Mouse (Mus musculus): ENCODE results near the gene Fry.

Fry gene

GRCm38 (mm10) chr5:150176251-150177015 lies 58.0 kb downstream of the Fry start:
- DNase-seq = peak in 1 of 2 experiments; percentile 14

DNA sequence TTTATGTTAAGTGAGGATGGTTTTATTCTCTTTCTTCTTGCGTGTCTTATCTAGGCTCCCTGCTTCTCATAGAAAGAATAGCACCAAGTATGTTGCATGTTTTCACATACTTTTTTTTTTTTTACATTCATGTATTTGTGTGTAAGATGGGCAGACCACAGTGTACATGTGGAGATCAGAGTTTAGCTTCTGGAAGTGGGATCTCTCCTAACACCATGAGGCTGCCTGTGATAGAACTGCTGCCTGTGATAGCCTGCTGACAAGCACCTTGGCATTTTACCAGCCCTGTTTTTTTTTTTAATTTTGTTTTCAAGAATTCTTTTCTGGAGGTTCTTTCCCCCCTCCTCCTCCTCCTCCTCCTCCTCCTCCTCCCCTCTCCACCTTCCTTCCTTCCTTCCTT lies 59.3 kb downstream of the Fry start:
- DNase-seq = no peak

- peak in 1 of 2 experiments; percentile 14 for DNase-seq
Measured at GRCm38 (mm10) chr5:150178194-150178801, 59.9 kb downstream of the Fry start.

DNA sequence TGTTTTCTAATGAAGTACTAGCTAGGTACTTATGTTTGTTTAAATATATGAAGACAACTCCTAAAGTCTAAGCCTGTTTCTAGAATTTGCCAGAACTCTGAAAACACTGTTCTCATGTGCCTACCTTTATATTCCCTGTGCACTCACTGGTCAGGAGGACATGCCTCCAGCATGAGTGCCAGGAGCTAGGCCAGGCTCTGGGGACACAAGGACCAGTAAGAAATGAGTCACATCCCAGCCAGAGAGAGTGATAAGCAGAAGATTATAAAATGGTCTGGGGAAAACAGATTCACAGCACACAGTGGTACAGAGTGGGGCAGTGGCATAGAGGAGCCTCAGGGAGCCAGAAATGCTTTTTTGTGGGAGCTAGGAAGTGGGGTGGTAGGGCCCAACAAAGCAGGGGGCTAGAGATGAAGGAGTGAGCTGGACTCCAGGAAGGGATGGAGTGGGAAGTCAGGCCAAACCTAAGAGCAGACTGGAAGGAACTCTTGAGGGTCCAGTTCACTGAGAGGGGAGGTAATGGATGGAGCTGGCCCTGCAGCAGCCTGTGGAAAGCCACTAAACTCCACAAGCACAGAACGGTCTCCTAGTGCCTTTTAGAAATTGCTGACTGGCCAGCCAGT lies 62.7 kb downstream of the Fry start:
- no peak for DNase-seq

- DNase-seq = no peak
Measured at GRCm38 (mm10) chr5:150184959-150185358, 66.5 kb downstream of the Fry start.

DNA sequence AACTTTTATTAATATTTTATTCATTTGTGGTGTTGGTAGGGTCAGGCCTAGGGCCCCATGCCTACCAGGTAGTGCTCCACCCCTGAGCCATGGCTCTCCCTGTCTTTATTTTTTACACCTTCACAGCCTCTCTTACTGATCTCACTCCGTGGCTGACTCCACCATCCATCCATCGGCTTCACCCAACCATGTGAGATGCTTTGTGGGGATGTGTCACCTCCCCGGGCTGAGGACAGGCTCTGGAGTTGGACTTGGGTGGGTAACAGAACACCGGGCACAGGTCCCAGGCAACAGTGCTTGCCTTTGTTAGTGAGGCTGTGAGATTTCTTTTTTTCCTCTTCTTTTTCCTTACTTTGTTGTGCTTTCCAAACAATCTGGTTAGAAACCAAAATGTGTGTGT lies 67.7 kb downstream of the Fry start:
- DNase-seq = no peak

DNA sequence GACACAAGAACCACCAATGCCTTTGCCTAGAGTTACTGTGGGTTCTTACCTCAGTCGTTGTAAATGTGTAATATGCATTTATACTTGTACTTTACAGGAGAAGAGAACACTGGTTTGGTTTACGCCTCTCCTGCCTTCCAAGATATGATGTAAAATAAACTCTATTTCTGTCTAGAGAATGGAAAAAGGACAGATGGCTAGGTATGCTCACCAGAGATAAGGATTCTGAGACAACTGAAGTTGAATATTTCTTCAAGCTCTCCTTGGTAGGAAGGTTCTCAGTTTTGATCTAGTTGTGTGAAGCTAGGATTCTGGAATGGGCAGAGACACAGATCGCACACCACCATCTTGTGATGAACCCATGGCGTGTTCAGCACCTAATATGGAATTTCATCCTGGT lies 68.2 kb downstream of the Fry start:
- DNase-seq = no peak

GRCm38 (mm10) chr5:150188031-150188430 lies 69.6 kb downstream of the Fry start:
- DNase-seq = no peak

DNA sequence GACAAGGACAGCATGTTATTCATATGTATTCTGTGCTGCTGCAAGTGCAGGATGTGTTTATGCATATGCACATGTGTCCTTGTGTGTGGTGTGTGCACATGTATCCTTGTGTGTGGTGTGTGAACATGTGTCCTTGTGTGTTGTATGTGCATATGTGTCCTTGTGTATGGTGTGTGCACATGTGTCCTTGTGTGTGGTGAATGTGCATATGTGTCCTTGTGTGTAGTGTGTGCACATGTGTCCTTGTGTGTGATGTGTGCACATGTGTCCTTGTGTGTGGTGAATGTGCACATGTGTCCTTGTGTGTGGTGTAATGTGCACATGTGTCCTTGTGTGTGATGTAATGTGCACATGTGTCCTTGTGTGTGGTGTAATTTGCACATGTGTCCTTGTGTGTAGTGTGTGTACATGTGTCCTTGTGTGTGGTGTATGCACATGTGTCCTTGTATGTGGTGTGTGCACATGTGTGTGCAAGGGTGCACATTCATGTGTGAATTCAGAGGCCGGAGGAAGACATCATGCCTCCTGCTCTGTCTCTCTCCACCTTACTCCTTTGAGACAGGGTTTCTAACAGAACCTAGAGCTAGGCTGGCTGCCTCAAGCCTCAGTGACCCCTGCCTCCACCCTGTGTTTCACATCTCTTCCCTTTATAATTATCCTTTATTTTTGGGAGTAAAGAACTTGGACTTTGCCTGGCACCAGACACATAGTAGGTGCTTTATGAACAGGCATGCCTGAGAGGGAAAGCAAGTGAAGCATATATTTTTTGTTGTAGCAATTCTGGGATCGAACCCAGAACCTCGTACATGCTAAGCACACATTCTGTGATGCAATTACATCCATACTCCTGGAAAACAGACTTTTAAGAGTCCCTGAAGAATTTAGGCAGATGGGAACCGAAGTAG lies 72.3 kb downstream of the Fry start:
- no peak for DNase-seq

GRCm38 (mm10) chr5:150195514-150196210 lies 77.2 kb downstream of the Fry start:
- peak; percentile 35 to 42 for DNase-seq

- DNase-seq = peak; percentile 45 to 46
Measured at GRCm38 (mm10) chr5:150196211-150196585, 77.8 kb downstream of the Fry start.

- no peak for DNase-seq
Measured at GRCm38 (mm10) chr5:150196881-150197311, 78.5 kb downstream of the Fry start.

DNA sequence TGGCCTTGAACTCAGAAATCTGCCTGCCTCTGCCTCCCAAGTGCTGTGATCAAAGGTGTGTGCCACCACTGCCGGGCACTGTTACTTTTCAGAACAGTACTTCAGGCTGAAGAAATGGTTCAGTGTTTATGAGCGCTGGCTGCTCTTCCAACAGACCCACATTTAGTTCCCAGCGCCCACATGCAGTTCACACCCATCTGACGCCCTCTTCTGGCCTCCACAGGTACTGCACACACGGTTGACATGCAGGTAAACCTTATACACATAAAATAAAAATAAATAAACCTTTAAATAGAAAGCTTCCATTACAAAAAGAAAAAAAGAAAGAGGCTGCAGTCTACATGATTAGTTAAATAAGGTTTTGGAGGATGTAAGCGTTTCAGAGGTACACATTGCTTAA lies 88.3 kb downstream of the Fry start:
- DNase-seq = no peak

- no peak for DNase-seq
Measured at GRCm38 (mm10) chr5:150207596-150207995, 89.2 kb downstream of the Fry start.

DNA sequence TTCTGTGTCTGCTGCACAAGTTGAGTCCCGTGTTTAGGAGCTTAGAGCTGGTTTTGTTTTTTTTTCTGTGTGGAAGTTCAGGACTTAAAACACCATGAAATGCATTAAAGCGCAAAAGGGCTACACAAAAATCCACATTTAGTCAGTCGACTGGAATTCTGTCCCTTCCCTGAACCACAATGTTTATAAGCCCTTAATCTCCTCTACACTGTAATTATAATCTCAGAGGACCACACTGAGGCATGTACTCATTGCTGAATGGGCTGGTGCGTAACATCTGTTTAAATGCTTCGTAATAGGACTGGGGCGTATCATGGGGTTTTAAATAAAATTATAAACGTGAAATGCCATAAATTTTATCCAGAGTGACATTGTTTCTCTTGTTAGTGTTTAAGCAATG lies 89.6 kb downstream of the Fry start:
- no peak for DNase-seq

DNA sequence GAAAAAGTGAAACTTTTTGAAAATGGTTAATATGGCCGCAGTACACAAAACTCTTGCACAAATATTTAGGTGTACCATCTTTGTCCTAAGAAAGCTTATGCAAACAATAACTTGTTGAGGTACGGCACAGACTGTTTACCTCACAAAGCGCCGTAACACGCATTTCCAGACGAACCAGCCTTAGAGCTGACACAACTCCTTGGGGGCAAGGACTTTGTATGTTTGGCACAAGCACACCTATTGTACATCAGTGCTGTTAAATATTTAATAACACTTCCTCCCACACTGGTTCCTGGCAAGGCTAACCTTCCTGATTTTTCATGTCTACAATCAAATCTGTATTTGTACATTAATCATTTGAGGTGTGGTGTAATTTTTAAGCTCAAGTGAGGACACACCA lies 95.6 kb downstream of the Fry start:
- DNase-seq = no peak

- no peak for DNase-seq
Measured at GRCm38 (mm10) chr5:150216066-150216465, 97.6 kb downstream of the Fry start.

DNA sequence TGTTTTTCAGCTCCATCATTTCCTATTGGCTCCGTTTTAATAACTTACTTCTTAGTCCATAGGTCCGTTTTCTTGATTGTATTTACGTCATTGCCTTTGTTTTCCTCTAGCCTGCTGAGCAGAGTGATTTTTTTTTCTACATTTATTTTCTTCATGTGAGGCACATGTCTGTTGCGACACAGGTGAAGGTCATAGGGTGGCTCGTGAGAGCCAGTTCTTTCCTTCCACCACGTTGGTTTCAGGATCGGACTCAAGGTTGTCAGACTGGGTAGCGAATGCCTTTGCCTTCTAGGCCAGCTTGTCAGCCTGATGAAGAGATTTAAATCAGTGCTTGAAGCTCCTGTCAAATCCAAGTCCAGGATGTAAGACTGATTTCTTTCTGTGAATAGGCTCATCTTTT lies 101.0 kb downstream of the Fry start:
- no peak for DNase-seq

DNA sequence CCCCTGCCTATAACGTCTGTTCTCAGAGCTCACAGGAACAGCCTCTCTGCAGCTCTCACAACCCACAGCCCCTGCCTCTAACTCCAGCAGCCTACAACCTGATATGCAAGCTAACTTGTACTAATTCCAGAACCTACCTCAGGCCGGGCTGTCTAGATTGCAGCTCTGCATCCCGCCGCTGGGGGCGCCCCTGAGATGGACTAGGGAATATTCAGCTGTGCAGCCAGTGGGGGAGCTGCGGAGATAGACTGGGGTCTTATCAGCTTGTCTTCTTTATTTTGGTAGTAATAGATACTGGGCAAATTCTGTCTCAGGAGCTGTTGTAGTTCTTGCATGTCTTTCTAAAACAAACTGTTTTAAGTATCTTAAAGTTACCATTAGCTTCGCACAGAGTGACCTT lies 101.9 kb downstream of the Fry start:
- DNase-seq = peak; percentile 56 to 63

GRCm38 (mm10) chr5:150221806-150222205 lies 103.4 kb downstream of the Fry start:
- no peak for DNase-seq

GRCm38 (mm10) chr5:150223546-150224239 lies 105.2 kb downstream of the Fry start:
- no peak for DNase-seq

DNA sequence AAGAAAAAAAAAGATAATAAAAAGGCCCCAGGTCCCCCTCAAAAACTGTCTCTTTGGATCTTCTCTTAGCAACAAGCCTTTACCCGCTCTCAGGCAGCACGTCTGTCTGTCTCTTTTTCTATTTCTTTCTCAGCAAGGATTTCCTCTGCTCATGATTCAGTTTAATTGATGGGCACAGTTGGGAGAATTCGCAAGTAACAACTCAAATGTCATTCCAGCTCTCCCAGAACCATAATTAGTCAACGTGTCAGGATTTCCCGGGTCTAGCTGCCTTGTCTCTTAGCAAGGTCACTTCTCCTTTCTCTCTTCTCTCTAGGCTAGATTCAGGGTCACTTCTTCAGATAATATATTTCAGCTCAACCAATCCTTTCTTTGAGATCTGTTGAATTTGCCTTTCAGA lies 110.6 kb downstream of the Fry start:
- no peak for DNase-seq
